Mouse (Mus musculus) cerebellum, adult 2 months (tissue): ENCODE results near the gene Nme1. TPM values are rescaled to one million over a fixed set of nuclear protein-coding genes. Genes with fewer than 3 reads are reported as not detected.

Experiments used
- DNase-seq, 2 experiments: peaks; one replicate each; pipeline ENCODE4 v3.0.0; 2021
- H3K27ac ChIP-seq: fragments of 200-500 bp; 2 replicates; pipeline ENCODE4 v1.5.1; 2012; ENCODE audit warnings: low read length, control low read depth, inconsistent platforms; ENCODE audit not compliant: insufficient read depth
- H3K27me3 ChIP-seq: fragments of 200-500 bp; 2 replicates; pipeline ENCODE4 v1.6.1; 2012; ENCODE audit warnings: inconsistent platforms, mild to moderate bottlenecking, low read length, moderate library complexity; ENCODE audit not compliant: control insufficient read depth, insufficient read depth
- H3K4me1 ChIP-seq: fragments of 200-500 bp; 2 replicates; pipeline ENCODE4 v1.6.1; 2011; ENCODE audit warnings: low read length; ENCODE audit not compliant: control insufficient read depth, insufficient read depth
- H3K4me3 ChIP-seq: fragments of 200-500 bp; replicated peaks from 2 replicates; pipeline ENCODE3; 2011; ENCODE audit warnings: mild to moderate bottlenecking, low read depth, low read length, control low read depth; ENCODE audit not compliant: insufficient read depth
- CTCF ChIP-seq: fragments of 200-500 bp; IDR thresholded peaks from 2 replicates; pipeline ENCODE4 v1.5.1; 2011; ENCODE audit warnings: low read depth, mild to moderate bottlenecking, control low read depth, low read length, moderate library complexity, borderline replicate concordance; ENCODE audit not compliant: insufficient read depth
- POLR2A ChIP-seq: fragments of 200-500 bp; IDR thresholded peaks from 2 replicates; pipeline ENCODE4 v1.6.1; 2011; ENCODE audit warnings: low read length, control low read depth, borderline replicate concordance; ENCODE audit not compliant: insufficient read depth
- WGBS: fragments of 180-500 bp; shearing (Covaris S2); methylation state at CpG from one replicate; pipeline ENCODE4 v1.1.7; 2018; 5-methylcytosine and 5-hydroxymethylcytosine counted together
- polyA plus RNA-seq: library from polyadenylated mRNA; depleted of rRNA; stranded (reverse); fragments of >200 nt; gene quantifications from 2 replicates; pipeline ENCODE4 v1.2.3, GENCODE M21; 2012

Gene Nme1
- polyA plus RNA-seq, 1 experiment = 198 TPM

- H3K27me3 ChIP-seq = no peaks in the 10 kb centered on the region
- 52% methylated on average over 5 of the region's 5 CpGs for WGBS
These were observed 26.2 kb upstream of the Nme1 start for GRCm38 (mm10) chr11:93994531-93994930.

GRCm38 (mm10) chr11:93988328-93989062 is 20.2 kb upstream of the Nme1 start:
- Histone ChIP-seq H3K4me1 (no peaks in the 10 kb centered on the region), H3K4me3 (no peak overlapping the region), H3K27me3 (no peaks in the 10 kb centered on the region), H3K27ac (no peak overlapping the region)
- no peak for DNase-seq
- WGBS = 68% methylated on average over 12 of the region's 12 CpGs
- TF ChIP-seq CTCF = no peak
- no peak for TF ChIP-seq POLR2A

More at GRCm38 (mm10) chr11:93994531-93994930, 26.2 kb upstream of the Nme1 start:
- H3K27ac ChIP-seq = peak overlapping the region; percentile 99; the same call in 1 of the 2 replicates
- DNase-seq = peak; percentile 12 to 27
- H3K4me3 ChIP-seq = peak overlapping the region; percentile 100
- peaks cover 3% of the 10 kb centered on the region for H3K4me1 ChIP-seq
- TF ChIP-seq POLR2A = no peak
- no peak for TF ChIP-seq CTCF

GRCm38 (mm10) chr11:93987625-93988327 is 19.5 kb upstream of the Nme1 start:
- Histone ChIP-seq H3K4me1 (no peaks in the 10 kb centered on the region), H3K27me3 (no peaks in the 10 kb centered on the region), H3K27ac (no peak overlapping the region), H3K4me3 (no peak overlapping the region)
- DNase-seq = no peak
- TF ChIP-seq CTCF (no peak), POLR2A (no peak)
- 73% methylated on average over 8 of the region's 8 CpGs for WGBS

- no peaks in the 10 kb centered on the region for H3K4me1 ChIP-seq
- TF ChIP-seq CTCF (no peak), POLR2A (no peak)
- no peaks in the 10 kb centered on the region for H3K27me3 ChIP-seq
- DNase-seq = no peak
- no peak overlapping the region for H3K4me3 ChIP-seq
- WGBS = 86% methylated on average over 4 of the region's 4 CpGs
- H3K27ac ChIP-seq = no peak overlapping the region
These were observed 18.7 kb upstream of the Nme1 start for GRCm38 (mm10) chr11:93987026-93987425.

GRCm38 (mm10) chr11:93986298-93986697 is 18.0 kb upstream of the Nme1 start:
- H3K4me3 ChIP-seq = no peak overlapping the region
- TF ChIP-seq POLR2A = no peak
- TF ChIP-seq CTCF = no peak
- DNase-seq = no peak
- no peaks in the 10 kb centered on the region for H3K27me3 ChIP-seq
- no peak overlapping the region for H3K27ac ChIP-seq
- no peaks in the 10 kb centered on the region for H3K4me1 ChIP-seq

GRCm38 (mm10) chr11:93985265-93985664 is 16.9 kb upstream of the Nme1 start:
- Histone ChIP-seq H3K4me3 (no peak overlapping the region), H3K27me3 (no peaks in the 10 kb centered on the region), H3K4me1 (no peaks in the 10 kb centered on the region), H3K27ac (no peak overlapping the region)
- TF ChIP-seq CTCF (no peak), POLR2A (no peak)
- WGBS = 82% methylated on average over 5 of the region's 5 CpGs
- DNase-seq = no peak

- 93% methylated on average over 3 of the region's 3 CpGs for WGBS
- H3K4me1 ChIP-seq = no peaks in the 10 kb centered on the region
- no peak for TF ChIP-seq POLR2A
- no peak for TF ChIP-seq CTCF
- H3K27me3 ChIP-seq = no peaks in the 10 kb centered on the region
- DNase-seq = no peak
- no peak overlapping the region for H3K4me3 ChIP-seq
- no peak overlapping the region for H3K27ac ChIP-seq
These were observed 16.3 kb upstream of the Nme1 start for GRCm38 (mm10) chr11:93984619-93985018.

GRCm38 (mm10) chr11:93979502-93980049 is 11.3 kb upstream of the Nme1 start:
- 65% methylated on average over 6 of the region's 6 CpGs for WGBS
- Histone ChIP-seq H3K27me3 (no peaks in the 10 kb centered on the region), H3K4me3 (no peak overlapping the region), H3K4me1 (no peaks in the 10 kb centered on the region), H3K27ac (no peak overlapping the region)
- DNase-seq = no peak
- TF ChIP-seq CTCF (no peak), POLR2A (no peak)
